Mouse (Mus musculus) cerebellum, adult (tissue): ENCODE results near the gene Glipr1l3.
"Not testable (repeated sequence)": the region's sequence is repeated elsewhere in the genome, so short reads cannot be mapped to it uniquely, and the experiment has no call there.

Experiments
- ATAC-seq: cut with Nextera tagmentation; 2 replicates; pipeline ENCODE4 v1.9.2; 2017; ENCODE audit warnings: mild to moderate bottlenecking, moderate library complexity, mixed read lengths; ENCODE audit not compliant: insufficient number of reproducible peaks, low FRiP score, low TSS enrichment

Gene Glipr1l3

GRCm38 (mm10) chr10:112159882-112160560 lies at the start of gene Glipr1l3:
Gene Glipr1l3 (minus strand): TSS chr10:112160327.
- peak; percentile 90 for ATAC-seq

GRCm38 (mm10) chr10:112203463-112203862 lies 43.3 kb upstream of the Glipr1l3 start:
- ATAC-seq: no peak

- ATAC-seq: not testable (repeated sequence)
Measured at GRCm38 (mm10) chr10:112193919-112194318, 33.8 kb upstream of the Glipr1l3 start.

GRCm38 (mm10) chr10:112177027-112177426 lies 16.9 kb upstream of the Glipr1l3 start:
- not testable (repeated sequence) for ATAC-seq

GRCm38 (mm10) chr10:112163168-112163766 lies 3.1 kb upstream of the Glipr1l3 start, which contains the start of gene Caps2:
Gene Caps2 (plus strand): TSS chr10:112163621.
- ATAC-seq: no peak

- no peak for ATAC-seq
Measured at GRCm38 (mm10) chr10:112139834-112140233, 20.3 kb downstream of the Glipr1l3 start.

- ATAC-seq: no peak
Measured at GRCm38 (mm10) chr10:112138871-112139430, 21.2 kb downstream of the Glipr1l3 start.

- no peak for ATAC-seq
Measured at GRCm38 (mm10) chr10:112138050-112138870, 21.9 kb downstream of the Glipr1l3 start.

- ATAC-seq: no peak
Measured at GRCm38 (mm10) chr10:112132194-112132593, 27.9 kb downstream of the Glipr1l3 start.

- ATAC-seq: not testable (repeated sequence)
Measured at GRCm38 (mm10) chr10:112127682-112128230, 32.4 kb downstream of the Glipr1l3 start.

GRCm38 (mm10) chr10:112125090-112125489 lies 35.0 kb downstream of the Glipr1l3 start:
- not testable (repeated sequence) for ATAC-seq

- ATAC-seq: no peak
Measured at GRCm38 (mm10) chr10:112110401-112110800, 49.7 kb downstream of the Glipr1l3 start.

GRCm38 (mm10) chr10:112105785-112106184 lies 54.3 kb downstream of the Glipr1l3 start:
- ATAC-seq: 0 out of 2 replicates have a peak, but pooled peaks have one; percentile 10
